Mouse (Mus musculus) cortical plate, adult 2 months (tissue): ENCODE measurements around the gene Dtx3.

Experiments
- CTCF ChIP-seq: fragments of 200-500 bp; IDR thresholded peaks from 2 replicates; pipeline ENCODE4 v1.5.1; 2011; ENCODE audit warnings: mild to moderate bottlenecking, control low read depth, low read length; ENCODE audit not compliant: insufficient read depth; ENCODE audit errors: extremely low read depth
- POLR2A ChIP-seq: fragments of 200-500 bp; IDR thresholded peaks from 2 replicates; pipeline ENCODE4 v1.6.1; 2011; ENCODE audit warnings: mild to moderate bottlenecking, low read length, control low read depth; ENCODE audit not compliant: insufficient read depth; ENCODE audit errors: extremely low read depth

- no peak for TF ChIP-seq CTCF
- no peak for TF ChIP-seq POLR2A
These were observed 35.4 kb downstream of the Dtx3 start for GRCm38 (mm10) chr10:127160081-127160480.
